Mouse (Mus musculus) v-Abl transformed pro-B cells (cell line): Measurements from ENCODE around the gene Hrh2.

Experiments used
- in situ Hi-C, 2 experiments: fragments of 400-800 bp; cut with MboI; formaldehyde crosslinking; loops; one replicate each; pipeline ENCODE4 v1.15.1; 2025; ENCODE audit not compliant: unreplicated experiment in 2 of 2

Gene Hrh2

DNA sequence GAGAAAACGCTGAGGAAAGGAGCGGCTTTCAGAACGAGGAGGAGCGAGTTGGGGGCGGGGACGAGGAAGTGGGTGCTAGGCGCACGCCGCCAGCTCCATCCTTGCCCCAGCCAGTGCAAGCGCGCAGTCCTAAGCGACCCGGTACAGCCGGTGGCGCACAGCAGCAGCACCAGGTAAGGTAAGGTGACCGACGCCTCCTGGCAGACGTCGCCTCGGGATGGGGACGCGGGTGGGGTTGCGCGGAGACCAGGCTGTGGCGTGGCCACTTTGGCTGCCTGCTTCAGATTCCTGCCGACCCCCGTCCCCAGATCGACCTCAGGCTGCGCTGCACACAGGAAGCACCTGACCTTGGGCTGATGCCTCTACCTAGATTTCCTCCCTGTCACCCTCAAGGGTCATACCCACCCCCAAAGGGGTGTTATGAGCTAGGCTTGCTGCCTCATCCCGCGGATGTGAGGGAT lies at the start of gene Hrh2:
Gene Hrh2, plus strand, starts transcription at position 109 of the 461 bp plus-strand sequence.
- in situ Hi-C loops, result no loop called here

DNA sequence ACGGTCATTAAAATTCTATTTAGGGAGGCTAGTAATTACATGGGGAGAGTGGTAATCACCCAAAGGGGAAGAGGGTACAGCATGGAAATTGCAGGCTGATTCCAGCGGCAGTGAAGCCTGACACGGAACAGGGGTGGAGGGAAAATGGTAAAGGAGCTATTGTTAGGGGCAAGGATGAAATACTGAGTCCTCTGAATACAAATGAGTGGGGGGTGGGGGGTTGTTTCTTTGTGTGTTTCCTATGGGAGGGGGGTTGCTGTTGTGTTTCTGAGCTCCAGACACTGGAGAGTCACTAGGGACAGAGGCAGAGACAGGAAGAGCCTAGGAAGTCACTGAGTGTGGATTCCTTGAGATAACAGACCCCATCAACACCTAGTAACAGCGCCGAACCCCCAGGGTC lies 48.1 kb upstream of the Hrh2 start:
- in situ Hi-C loops, result no loop called here

- in situ Hi-C loops, result no loop called here
These were observed 47.3 kb upstream of the Hrh2 start for GRCm38 (mm10) chr13:54144624-54145023.

DNA sequence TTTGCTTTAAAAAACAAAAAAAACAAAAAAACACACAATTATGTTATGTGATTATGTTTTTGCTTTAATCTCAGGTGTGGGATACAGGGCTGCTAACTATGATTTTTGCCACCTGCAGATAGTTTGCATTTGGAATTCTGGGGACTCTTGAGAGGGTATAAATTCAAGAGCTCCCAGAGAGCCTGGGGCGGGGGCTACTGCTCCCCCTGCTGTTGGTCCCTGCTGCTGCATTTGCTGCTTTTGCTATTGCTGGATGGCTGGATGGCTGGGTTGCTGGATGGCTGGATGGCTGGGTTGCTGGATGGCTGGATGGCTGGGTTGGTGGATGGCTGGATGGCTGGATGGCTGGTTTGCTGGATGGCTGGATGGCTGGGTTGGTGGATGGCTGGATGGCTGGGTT lies 44.6 kb upstream of the Hrh2 start:
- in situ Hi-C loops, result no loop called here

DNA sequence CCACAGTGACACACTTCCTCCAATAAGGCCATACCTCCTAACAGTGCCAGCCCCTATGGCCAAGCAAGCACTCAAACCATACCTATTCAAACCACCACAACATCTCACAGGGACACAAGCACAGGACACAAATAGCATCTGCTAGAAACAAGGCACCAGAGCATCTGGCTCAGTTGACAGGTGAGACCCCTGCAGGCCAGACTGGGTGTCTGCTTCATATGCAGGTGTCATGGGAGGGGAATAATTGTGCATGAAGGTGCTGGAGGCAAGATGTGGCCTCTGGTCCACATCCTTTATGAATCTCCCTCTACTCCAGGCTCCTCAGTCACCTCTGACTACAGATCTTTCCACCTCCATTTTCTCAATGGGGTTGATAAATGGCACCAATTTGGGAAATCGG lies 39.5 kb upstream of the Hrh2 start:
- in situ Hi-C loops, result no loop called here

GRCm38 (mm10) chr13:54152911-54153310 lies 39.0 kb upstream of the Hrh2 start:
- in situ Hi-C loops, result no loop called here

DNA sequence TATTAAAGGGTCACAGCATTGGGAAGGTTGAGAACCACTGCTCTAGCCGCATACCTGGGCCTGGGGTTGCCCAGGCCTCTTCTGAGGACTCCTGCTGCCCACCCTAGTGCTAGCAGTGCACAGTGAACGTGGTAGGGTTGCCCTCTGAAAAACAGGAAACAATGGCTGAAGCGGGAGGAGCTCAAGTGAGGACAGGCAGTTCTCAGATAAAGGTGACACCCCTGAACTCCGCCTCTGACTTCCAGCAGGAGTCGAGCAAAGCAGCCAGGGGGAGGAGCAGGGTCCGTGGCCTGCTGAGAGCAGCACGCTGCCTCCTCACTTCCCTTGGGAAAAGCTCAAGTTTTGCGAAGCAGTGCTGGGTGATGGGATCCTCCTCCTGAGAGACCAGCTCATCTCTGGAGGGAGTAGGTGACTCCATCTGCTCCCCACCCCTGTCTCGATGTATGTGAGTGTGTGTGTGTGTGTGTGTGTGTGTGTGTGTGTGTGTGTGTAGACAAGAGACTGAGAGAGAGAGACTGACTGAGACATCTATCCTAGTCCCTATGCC lies 38.2 kb upstream of the Hrh2 start:
- in situ Hi-C loops, result no loop called here

GRCm38 (mm10) chr13:54155822-54156221 lies 36.1 kb upstream of the Hrh2 start:
- in situ Hi-C loops, result no loop called here

DNA sequence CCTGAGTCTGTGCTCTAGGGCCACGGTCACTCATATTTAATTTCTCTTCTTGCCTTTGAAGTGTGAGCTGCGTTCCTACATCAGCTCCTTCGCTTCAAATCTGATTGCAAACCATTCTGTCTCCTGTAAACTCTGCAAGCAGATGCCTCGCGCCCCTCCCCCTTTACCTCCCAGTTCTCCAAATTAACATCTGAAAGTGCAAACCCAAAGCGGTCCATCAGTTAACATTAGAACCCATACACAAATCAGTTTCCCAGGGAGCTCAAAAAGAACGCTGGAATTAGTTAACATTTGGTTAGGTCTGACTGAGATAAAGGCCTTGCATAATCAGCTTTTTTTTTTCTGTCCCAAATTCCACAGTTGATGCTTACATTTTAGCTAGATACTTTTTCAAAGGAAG lies 32.7 kb upstream of the Hrh2 start:
- in situ Hi-C loops, result no loop called here

- in situ Hi-C loops, result no loop called here
These were observed 32.2 kb upstream of the Hrh2 start for GRCm38 (mm10) chr13:54159756-54160155.

DNA sequence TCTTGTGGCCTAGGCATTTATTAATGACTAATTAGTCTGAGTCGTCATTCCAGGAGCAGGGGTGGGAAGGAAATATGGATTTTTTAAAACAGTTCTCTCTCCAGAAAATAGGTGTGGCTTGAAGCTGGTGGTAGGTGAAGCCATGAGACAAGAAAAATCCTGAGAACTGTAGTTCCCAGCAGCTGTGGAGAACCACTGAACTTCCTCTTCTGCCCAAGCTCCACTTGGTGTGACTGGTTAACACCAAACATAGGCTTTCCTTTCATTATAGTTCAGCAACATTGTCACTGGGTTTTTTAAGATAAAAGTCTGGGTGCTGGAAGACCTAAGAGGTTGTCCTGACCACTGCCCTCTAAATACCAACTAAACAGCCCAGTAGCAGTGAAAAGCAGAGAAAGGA lies 31.4 kb upstream of the Hrh2 start:
- in situ Hi-C loops, result no loop called here

DNA sequence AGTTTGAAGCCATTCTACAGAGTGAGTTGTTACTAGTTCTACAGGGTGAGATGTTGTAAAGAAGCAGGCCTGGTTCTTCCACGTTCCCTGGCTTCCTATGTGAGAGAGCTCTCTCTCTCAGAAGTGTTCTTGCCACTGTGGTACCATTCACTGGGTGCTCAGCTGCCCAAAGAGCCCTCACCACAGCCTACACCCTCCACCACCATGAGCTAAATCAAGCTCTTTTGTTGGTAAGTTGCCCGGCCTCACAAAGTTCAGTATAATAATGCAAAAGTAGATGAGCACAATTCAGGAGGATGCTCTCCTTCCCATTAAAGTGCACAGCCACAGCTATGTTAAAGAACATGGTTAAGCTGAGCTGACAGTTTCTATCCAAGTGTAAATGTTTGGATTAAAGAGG lies 30.4 kb upstream of the Hrh2 start:
- in situ Hi-C loops, result no loop called here

GRCm38 (mm10) chr13:54163363-54163762 lies 28.6 kb upstream of the Hrh2 start:
- in situ Hi-C loops, result no loop called here

GRCm38 (mm10) chr13:54164462-54164861 lies 27.5 kb upstream of the Hrh2 start:
- in situ Hi-C loops, result no loop called here

DNA sequence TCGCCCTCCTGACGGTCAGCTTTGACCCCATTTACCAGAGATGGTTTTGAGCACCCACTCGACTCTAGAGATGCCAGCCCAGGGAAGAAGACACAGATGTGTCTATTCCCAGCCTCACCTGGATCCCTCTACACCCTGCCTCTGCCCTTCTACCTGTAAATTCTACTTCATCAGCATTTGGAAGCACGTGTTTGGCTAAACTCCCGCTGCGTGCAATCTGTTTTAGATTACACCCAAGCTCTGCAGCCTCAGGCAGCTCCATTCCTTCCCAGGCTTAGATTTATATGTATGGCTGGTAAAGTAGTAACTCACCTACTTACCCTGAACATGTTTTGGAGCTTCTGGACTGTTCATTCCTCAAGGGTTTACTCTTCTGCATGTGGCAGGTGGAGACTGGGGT lies 26.9 kb upstream of the Hrh2 start:
- in situ Hi-C loops, result no loop called here

- in situ Hi-C loops, result no loop called here
These were observed 26.2 kb upstream of the Hrh2 start for GRCm38 (mm10) chr13:54165765-54166164.

DNA sequence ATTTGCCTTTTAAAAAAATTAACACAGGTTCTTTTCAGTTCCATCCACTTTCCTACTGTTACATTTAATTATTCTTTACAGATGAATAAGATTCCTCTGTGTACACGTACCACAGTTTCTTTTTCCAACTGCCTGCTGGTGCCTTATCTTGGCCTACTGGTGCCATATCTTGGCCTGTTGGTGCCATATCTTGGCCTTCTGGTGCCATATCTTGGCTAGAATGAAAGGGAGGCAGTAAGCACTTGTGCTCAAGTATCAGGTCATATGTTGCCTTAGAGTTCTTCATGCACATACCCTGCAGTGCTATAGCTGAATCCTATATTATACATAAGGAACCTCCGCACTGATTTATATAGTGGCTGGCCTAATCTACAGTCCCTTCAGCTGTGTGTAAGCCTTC lies 24.9 kb upstream of the Hrh2 start:
- in situ Hi-C loops, result no loop called here

DNA sequence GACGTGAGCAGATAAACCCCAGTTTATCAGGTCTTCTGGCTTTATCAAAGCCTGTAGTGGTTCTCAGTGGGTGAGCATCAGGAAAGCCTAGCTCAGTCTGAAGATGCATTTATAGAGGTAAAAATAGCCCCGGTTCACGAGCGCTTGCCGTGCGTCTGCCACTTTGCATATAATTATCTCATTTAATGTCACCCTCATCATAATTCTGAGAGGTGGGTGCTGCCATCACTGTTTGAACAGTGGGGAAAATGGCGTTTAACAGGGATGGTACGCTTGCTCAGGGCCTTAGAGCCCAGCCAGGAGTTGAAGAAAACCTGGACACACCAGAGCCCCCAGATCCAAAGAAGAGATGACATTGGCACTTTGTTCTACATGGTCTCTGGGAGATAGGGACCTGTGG lies 23.3 kb upstream of the Hrh2 start:
- in situ Hi-C loops, result no loop called here

GRCm38 (mm10) chr13:54170288-54170687 lies 21.6 kb upstream of the Hrh2 start:
- in situ Hi-C loops, result loop anchor here (10.0 kb wide), 2 partner anchors 55 to 65 kb away; no protein-coding TSS in a partner anchor

DNA sequence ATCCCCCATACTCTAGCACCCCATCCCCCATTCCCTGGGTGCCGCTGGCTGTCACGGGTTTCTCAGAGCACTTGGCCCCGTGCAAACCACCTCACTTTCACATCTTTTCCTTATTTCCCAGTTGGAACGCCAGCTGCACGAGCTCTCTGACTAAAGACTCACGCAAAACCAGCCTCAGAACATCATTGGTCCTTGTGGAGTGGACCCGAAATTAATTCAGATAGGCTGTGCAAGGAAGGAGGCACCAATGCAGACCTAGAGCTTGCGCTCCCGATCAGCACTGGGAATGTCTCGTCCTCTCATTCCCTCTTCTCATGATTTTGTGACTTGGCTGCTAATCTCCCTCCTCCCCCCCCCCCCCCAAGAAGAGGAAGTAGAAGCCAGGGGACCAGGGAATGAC lies 20.6 kb upstream of the Hrh2 start:
- in situ Hi-C loops, result loop anchor here (10.0 kb wide), 2 partner anchors 53 to 63 kb away; no protein-coding TSS in a partner anchor

GRCm38 (mm10) chr13:54171761-54172160 lies 20.2 kb upstream of the Hrh2 start:
- in situ Hi-C loops, result loop anchor here (10.0 kb wide), 2 partner anchors 53 to 63 kb away; no protein-coding TSS in a partner anchor

DNA sequence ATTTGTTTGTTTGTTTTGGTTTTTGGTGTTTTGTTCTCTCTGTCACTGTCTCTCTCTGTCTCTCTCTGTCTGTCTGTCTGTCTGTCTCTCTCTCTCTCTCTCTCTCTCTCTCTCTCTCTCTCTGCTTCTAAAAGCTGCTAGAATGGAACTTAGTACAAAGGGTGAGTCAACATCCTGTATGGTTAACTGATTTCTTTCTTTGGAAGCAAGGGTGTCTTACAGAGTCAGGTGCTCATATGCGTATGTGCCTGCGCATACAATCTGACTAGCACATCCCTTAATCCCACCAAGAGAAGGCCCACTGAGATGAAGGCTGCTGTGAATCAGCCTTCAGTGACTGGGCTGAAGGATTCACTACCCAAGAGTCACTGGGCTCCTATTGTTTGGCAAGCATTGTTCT lies 18.0 kb upstream of the Hrh2 start:
- in situ Hi-C loops, result loop anchor here (10.0 kb wide), 2 partner anchors 51 to 61 kb away; no protein-coding TSS in a partner anchor

- in situ Hi-C loops, result loop anchor here (10.0 kb wide), 2 partner anchors 50 to 60 kb away; no protein-coding TSS in a partner anchor
These were observed 17.2 kb upstream of the Hrh2 start for GRCm38 (mm10) chr13:54174703-54175102.
